Comparison of ENCODE assay signal across 8 mouse cellular contexts in genomic region chr5:115534290-115534731, GRCm38 (mm10). TPM values are rescaled to one million over a fixed set of nuclear protein-coding genes. Genes with fewer than 3 reads are reported as not detected.
DNase-seq lines count a peak whose midpoint lies in the region; ATAC-seq and TF ChIP-seq lines count a peak whose summit lies in the region.

No protein-coding gene starts in this region.

- ATAC-seq in forebrain, embryonic 15.5 days (replicated peaks) = no peak
- ATAC-seq in G1E (ENCODE audit: extremely low read depth, insufficient number of reproducible peaks, low FRiP score, poor library complexity, severe bottlenecking) = no peak
- ATAC-seq in kidney, embryonic 16.5 days (ENCODE audit: low FRiP score, low TSS enrichment) = no peak
- no peak for ATAC-seq in stomach, postnatal 0 days (ENCODE audit: low FRiP score, low TSS enrichment)

- peaks cover 80% of the 10 kb centered on the region for H3K4me1 ChIP-seq in forebrain, embryonic 10.5 days
- H3K4me1 ChIP-seq in forebrain, embryonic 15.5 days = peaks cover 56% of the 10 kb centered on the region
- H3K4me1 ChIP-seq in G1E (ENCODE audit: insufficient read depth, low read depth, low read length) = peaks cover 88% of the 10 kb centered on the region
- H3K4me1 ChIP-seq in kidney, embryonic 16.5 days (ENCODE audit: insufficient read depth, low read length) = peaks cover 81% of the 10 kb centered on the region
- H3K4me1 ChIP-seq in stomach, postnatal 0 days (replicated peaks; ENCODE audit: control insufficient read depth, insufficient read depth) = peaks cover 48% of the 10 kb centered on the region

- no peak overlapping the region for H3K4me2 ChIP-seq in forebrain, embryonic 15.5 days (replicated peaks)
- H3K4me2 ChIP-seq in kidney, embryonic 16.5 days (replicated peaks; ENCODE audit: low read depth, low read length) = peak overlapping the region; percentile 24
- H3K4me2 ChIP-seq in stomach, postnatal 0 days (replicated peaks; ENCODE audit: low read depth) = 0 out of 2 replicates have a peak overlapping the region, but pooled peaks have one; percentile 23

- DNase-seq in forebrain, embryonic 10.5 days (ENCODE audit: extremely low spot score, low spot score) = no peak
- DNase-seq in G1E (ENCODE audit: low spot score) = no peak
- peak; percentile 77 to 89 for DNase-seq in heart, adult 18-20 months
- DNase-seq in stomach, postnatal 0 days (ENCODE audit: low spot score) = no peak
- no peak for DNase-seq in testis, postnatal 10 days (ENCODE audit: low spot score)
- no peak for DNase-seq in ovary, postnatal 14 days (ENCODE audit: low spot score)

- peak overlapping the region; percentile 12 for H3K27ac ChIP-seq in forebrain, embryonic 10.5 days
- H3K27ac ChIP-seq in forebrain, embryonic 15.5 days (replicated peaks) = no peak overlapping the region
- H3K27ac ChIP-seq in kidney, embryonic 16.5 days (ENCODE audit: low read length) = peak overlapping the region; percentile 77
- H3K27ac ChIP-seq in stomach, postnatal 0 days (replicated peaks) = peak overlapping the region; percentile 70

- no peak overlapping the region; the same call in 1 of the 2 replicates for H3K4me3 ChIP-seq in forebrain, embryonic 10.5 days
- H3K4me3 ChIP-seq in forebrain, embryonic 15.5 days = no peak overlapping the region
- peak overlapping the region; percentile 24; the same call in 1 of the 2 replicates for H3K4me3 ChIP-seq in G1E (ENCODE audit: low read depth, low read length)
- H3K4me3 ChIP-seq in kidney, embryonic 16.5 days (ENCODE audit: low read length) = no peak overlapping the region
- no peak overlapping the region for H3K4me3 ChIP-seq in stomach, postnatal 0 days (ENCODE audit: low read depth, low read length)

- no peak for TF ChIP-seq CTCF in G1E (IDR thresholded peaks at IDR 0.05; ENCODE audit: low read depth, low read length)
- no peak for TF ChIP-seq CTCF in stomach, postnatal 0 days (IDR thresholded peaks at IDR 0.05; ENCODE audit: low read depth)

- H3K9ac ChIP-seq in forebrain, embryonic 15.5 days (replicated peaks) = no peak overlapping the region
- H3K9ac ChIP-seq in kidney, embryonic 16.5 days (replicated peaks; ENCODE audit: low read length) = peak overlapping the region; percentile 38
- H3K9ac ChIP-seq in stomach, postnatal 0 days (ENCODE audit: low read length) = no peak overlapping the region

- no peak for TF ChIP-seq EP300 in stomach, postnatal 0 days (optimal IDR thresholded peaks at IDR 0.05)

- H3K9me3 ChIP-seq in forebrain, embryonic 10.5 days = no peaks in the 10 kb centered on the region
- no peaks in the 10 kb centered on the region for H3K9me3 ChIP-seq in forebrain, embryonic 15.5 days
- no peaks in the 10 kb centered on the region for H3K9me3 ChIP-seq in G1E (replicated peaks)
- H3K9me3 ChIP-seq in kidney, embryonic 16.5 days (ENCODE audit: low read length) = no peaks in the 10 kb centered on the region
- no peaks in the 10 kb centered on the region for H3K9me3 ChIP-seq in stomach, postnatal 0 days (ENCODE audit: control insufficient read depth, low read length)

- WGBS in forebrain, embryonic 10.5 days = 13% methylated on average over 16 of the region's 16 CpGs
- 25% methylated on average over 16 of the region's 16 CpGs for WGBS in forebrain, embryonic 15.5 days
- WGBS in kidney, embryonic 16.5 days = 15% methylated on average over 16 of the region's 16 CpGs
- WGBS in stomach, postnatal 0 days = 16% methylated on average over 16 of the region's 16 CpGs

- 0 out of 2 replicates have a peak, but pooled peaks cover 5% of the 10 kb centered on the region for H3K36me3 ChIP-seq in forebrain, embryonic 10.5 days (replicated peaks)
- H3K36me3 ChIP-seq in forebrain, embryonic 15.5 days = no peaks in the 10 kb centered on the region
- H3K36me3 ChIP-seq in G1E (replicated peaks) = peaks cover 7% of the 10 kb centered on the region
- no peaks in the 10 kb centered on the region for H3K36me3 ChIP-seq in kidney, embryonic 16.5 days (ENCODE audit: insufficient read depth, low read length)
- H3K36me3 ChIP-seq in stomach, postnatal 0 days (ENCODE audit: control insufficient read depth, insufficient read depth, low read length) = no peaks in the 10 kb centered on the region

- H3K27me3 ChIP-seq in forebrain, embryonic 10.5 days (ENCODE audit: poor library complexity, severe bottlenecking) = 0 out of 2 replicates have a peak, but pooled peaks cover 7% of the 10 kb centered on the region
- H3K27me3 ChIP-seq in forebrain, embryonic 15.5 days = no peaks in the 10 kb centered on the region
- peaks cover 6% of the 10 kb centered on the region; the same call in 1 of the 2 replicates for H3K27me3 ChIP-seq in G1E (ENCODE audit: insufficient read depth, low read length)
- no peaks in the 10 kb centered on the region for H3K27me3 ChIP-seq in kidney, embryonic 16.5 days (ENCODE audit: insufficient read depth, low read length)
- H3K27me3 ChIP-seq in stomach, postnatal 0 days (ENCODE audit: control insufficient read depth, insufficient read depth, low read length) = no peaks in the 10 kb centered on the region

RNA-seq across cellular contexts. Expression of gene Rplp0, which starts 25.0 kb away (rescaled TPM):
- polyA plus RNA-seq in forebrain, embryonic 10.5 days (2016; fragmentation: Nextera tagmentation; extraction: Ambion mirVana) = 1,454 and 1,463 TPM in 2 replicates
- polyA plus RNA-seq in forebrain, embryonic 15.5 days (2015; fragmentation: Nextera tagmentation; extraction: Ambion mirVana) = 1,000 and 1,018 TPM in 2 replicates
- total RNA-seq in G1E (2014; fragmentation: Nextera tagmentation) (870 and 980 TPM in 2 replicates), G1E (2017) (1,362 and 1,673 TPM in 2 replicates)
- 712 and 915 TPM in 2 replicates for polyA plus RNA-seq in G1E (2012)
- 100 to 1,000 TPM; 624 to 648 TPM for total RNA-seq in heart, adult 18-20 months (2021)
- polyA plus RNA-seq in kidney, embryonic 16.5 days (2015; fragmentation: Nextera tagmentation; extraction: Ambion mirVana) = 1,527 and 1,553 TPM in 2 replicates
- 1,317 and 1,335 TPM in 2 replicates for polyA plus RNA-seq in stomach, postnatal 0 days (2015; fragmentation: Nextera tagmentation; extraction: Ambion mirVana)

RNA-seq across cellular contexts. Expression of gene Pxn, which starts 27.8 kb away (rescaled TPM):
- polyA plus RNA-seq in forebrain, embryonic 10.5 days (2016; fragmentation: Nextera tagmentation; extraction: Ambion mirVana) = 34.3 and 35.8 TPM in 2 replicates
- polyA plus RNA-seq in forebrain, embryonic 15.5 days (2015; fragmentation: Nextera tagmentation; extraction: Ambion mirVana) = 19.1 and 19.7 TPM in 2 replicates
- total RNA-seq in G1E (2014; fragmentation: Nextera tagmentation) = 17.8 and 25.8 TPM in 2 replicates
- total RNA-seq in G1E (2017) = 12.0 and 14.2 TPM in 2 replicates
- 62.9 and 63.3 TPM in 2 replicates for polyA plus RNA-seq in G1E (2012)
- total RNA-seq in heart, adult 18-20 months (2021) = 10 to 100 TPM; 34.0 to 35.1 TPM
- 60.5 and 67.2 TPM in 2 replicates for polyA plus RNA-seq in kidney, embryonic 16.5 days (2015; fragmentation: Nextera tagmentation; extraction: Ambion mirVana)
- 21.1 and 25.8 TPM in 2 replicates for polyA plus RNA-seq in stomach, postnatal 0 days (2015; fragmentation: Nextera tagmentation; extraction: Ambion mirVana)

RNA-seq across cellular contexts. Expression of gene Gcn1l1, which starts 30.7 kb away (rescaled TPM):
- 64.9 and 66.1 TPM in 2 replicates for polyA plus RNA-seq in forebrain, embryonic 10.5 days (2016; fragmentation: Nextera tagmentation; extraction: Ambion mirVana)
- polyA plus RNA-seq in forebrain, embryonic 15.5 days (2015; fragmentation: Nextera tagmentation; extraction: Ambion mirVana) = 43.8 and 46.1 TPM in 2 replicates
- total RNA-seq in G1E (2014; fragmentation: Nextera tagmentation) (78.5 and 96.0 TPM in 2 replicates), G1E (2017) (44.6 and 45.7 TPM in 2 replicates)
- polyA plus RNA-seq in G1E (2012) = 137 and 158 TPM in 2 replicates
- total RNA-seq in heart, adult 18-20 months (2021) = 10 to 100 TPM; 39.1 to 41.5 TPM
- polyA plus RNA-seq in kidney, embryonic 16.5 days (2015; fragmentation: Nextera tagmentation; extraction: Ambion mirVana) = 44.3 and 48.8 TPM in 2 replicates
- 11.2 and 11.7 TPM in 2 replicates for polyA plus RNA-seq in stomach, postnatal 0 days (2015; fragmentation: Nextera tagmentation; extraction: Ambion mirVana)

RNA-seq across cellular contexts. Expression of gene Sirt4, which starts 49.8 kb away (rescaled TPM):
- polyA plus RNA-seq in forebrain, embryonic 10.5 days (2016; fragmentation: Nextera tagmentation; extraction: Ambion mirVana) = 13.1 and 13.9 TPM in 2 replicates
- polyA plus RNA-seq in forebrain, embryonic 15.5 days (2015; fragmentation: Nextera tagmentation; extraction: Ambion mirVana) = 34.0 and 34.2 TPM in 2 replicates
- 27.5 and 29.7 TPM in 2 replicates for total RNA-seq in G1E (2014; fragmentation: Nextera tagmentation)
- 9.3 and 14.8 TPM in 2 replicates for total RNA-seq in G1E (2017)
- 8.0 and 13.3 TPM in 2 replicates for polyA plus RNA-seq in G1E (2012)
- 10 to 100 TPM; 13.6 to 19.5 TPM for total RNA-seq in heart, adult 18-20 months (2021)
- polyA plus RNA-seq in kidney, embryonic 16.5 days (2015; fragmentation: Nextera tagmentation; extraction: Ambion mirVana) = 27.3 and 27.5 TPM in 2 replicates
- 10.1 and 11.5 TPM in 2 replicates for polyA plus RNA-seq in stomach, postnatal 0 days (2015; fragmentation: Nextera tagmentation; extraction: Ambion mirVana)

Comparison
In these comparisons a context has a peak if more than half of its experiments do, and no peak if none do; other contexts are left out.
1. DNase-seq: peak in heart, adult 18-20 months (2 of 2); none in forebrain, embryonic 10.5 days (single experiment), G1E (single experiment), stomach, postnatal 0 days (single experiment), testis, postnatal 10 days (single experiment) and ovary, postnatal 14 days (single experiment).